Comparison of ENCODE assay signal across 8 mouse cellular contexts in genomic region chr10:85678635-85679034, GRCm38 (mm10).
DNase-seq lines count a peak whose midpoint lies in the region; ATAC-seq and TF ChIP-seq lines count a peak whose summit lies in the region.

No protein-coding gene starts in this region.

- H3K4me1 ChIP-seq in thymus, adult 2 months (replicated peaks; ENCODE audit: control insufficient read depth, insufficient read depth, low read length) = no peaks in the 10 kb centered on the region; the same call in 1 of the 2 replicates
- H3K4me1 ChIP-seq in lung, adult 2 months (ENCODE audit: control insufficient read depth, insufficient read depth, low read length) = no peaks in the 10 kb centered on the region
- H3K4me1 ChIP-seq in stomach, postnatal 0 days (replicated peaks; ENCODE audit: control insufficient read depth, insufficient read depth) = no peaks in the 10 kb centered on the region

- TF ChIP-seq EP300 in stomach, postnatal 0 days (optimal IDR thresholded peaks at IDR 0.05) = no peak

- 8% methylated on average over 4 of the region's 4 CpGs for WGBS in thymus, adult 2 months
- 8% methylated on average over 4 of the region's 4 CpGs for WGBS in lung, adult 2 months
- WGBS in stomach, postnatal 0 days = 12% methylated on average over 4 of the region's 4 CpGs

- TF ChIP-seq CTCF in thymus, adult 2 months (IDR thresholded peaks at IDR 0.05; ENCODE audit: borderline replicate concordance, control insufficient read depth, extremely low read depth, insufficient read depth, low read length, poor library complexity) = no peak
- peak; percentile 41; the same call in 1 of the 2 replicates for TF ChIP-seq CTCF in lung, adult 2 months (IDR thresholded peaks at IDR 0.05; ENCODE audit: insufficient read depth, low read length)
- peak; percentile 83 for TF ChIP-seq CTCF in stomach, postnatal 0 days (IDR thresholded peaks at IDR 0.05; ENCODE audit: low read depth)

- H3K27me3 ChIP-seq in thymus, adult 2 months (ENCODE audit: control insufficient read depth, insufficient read depth, low read length) = no peaks in the 10 kb centered on the region
- no peaks in the 10 kb centered on the region for H3K27me3 ChIP-seq in stomach, postnatal 0 days (ENCODE audit: control insufficient read depth, insufficient read depth, low read length)

- DNase-seq in adrenal gland, adult (ENCODE audit: inconsistent age in 2 of 2, low spot score in 1 of 2) = peak; percentile 27 to 73
- DNase-seq in adrenal gland, adult 8-10 months = no peak
- peak; percentile 25 for DNase-seq in thymus, adult 2 months
- DNase-seq in thymus, adult 18-20 months = no peak
- peak; percentile 29 for DNase-seq in embryo, embryonic 11 days
- DNase-seq in kidney, postnatal 10 days = peak; percentile 61
- DNase-seq in lung, adult 2 months = peak; percentile 29
- peak; percentile 72 for DNase-seq in stomach, postnatal 0 days (ENCODE audit: low spot score)

- H3K36me3 ChIP-seq in thymus, adult 2 months (ENCODE audit: control insufficient read depth, insufficient read depth, low read length) = no peaks in the 10 kb centered on the region
- no peaks in the 10 kb centered on the region for H3K36me3 ChIP-seq in stomach, postnatal 0 days (ENCODE audit: control insufficient read depth, insufficient read depth, low read length)

- no peak for TF ChIP-seq POLR2A in thymus, adult 2 months (IDR thresholded peaks at IDR 0.05; ENCODE audit: control insufficient read depth, extremely low read depth, insufficient read depth, low read length, poor library complexity)
- no peak for TF ChIP-seq POLR2A in lung, adult 2 months (IDR thresholded peaks at IDR 0.05; ENCODE audit: borderline replicate concordance, extremely low read depth, low read depth, low read length)

- no peak overlapping the region for H3K27ac ChIP-seq in thymus, adult 2 months (ENCODE audit: control insufficient read depth, insufficient read depth, low read length)
- H3K27ac ChIP-seq in stomach, postnatal 0 days (replicated peaks) = no peak overlapping the region

- ATAC-seq in stomach, postnatal 0 days (ENCODE audit: low FRiP score, low TSS enrichment) = peak; percentile 29; the same call in 1 of the 2 replicates

- H3K4me2 ChIP-seq in stomach, postnatal 0 days (replicated peaks; ENCODE audit: low read depth) = no peak overlapping the region

- no peak overlapping the region for H3K4me3 ChIP-seq in thymus, adult 2 months (ENCODE audit: control insufficient read depth, insufficient read depth, low read length)
- H3K4me3 ChIP-seq in lung, adult 2 months (replicated peaks; ENCODE audit: extremely low read depth, low read depth, low read length) = no peak overlapping the region
- H3K4me3 ChIP-seq in stomach, postnatal 0 days (ENCODE audit: low read depth, low read length) = no peak overlapping the region

- H3K9ac ChIP-seq in stomach, postnatal 0 days (ENCODE audit: low read length) = no peak overlapping the region

- no peaks in the 10 kb centered on the region for H3K9me3 ChIP-seq in stomach, postnatal 0 days (ENCODE audit: control insufficient read depth, low read length)

Comparison
In these comparisons a context has a peak if more than half of its experiments do, and no peak if none do; other contexts are left out.
1. DNase-seq: peak in adrenal gland, adult (2 of 2), thymus, adult 2 months (single experiment), embryo, embryonic 11 days (single experiment), kidney, postnatal 10 days (single experiment), lung, adult 2 months (single experiment) and stomach, postnatal 0 days (single experiment); none in adrenal gland, adult 8-10 months (single experiment) and thymus, adult 18-20 months (0 of 2).